Mouse (Mus musculus): ENCODE data around the gene Nfatc2. TPM values are rescaled to one million over a fixed set of nuclear protein-coding genes. Genes with fewer than 3 reads are reported as not detected.
A peak's percentile ranks its signal among the peaks of the same experiment; 100 is the strongest.

Nfatc2 gene
- polyA plus RNA-seq, 1 experiment: 0.32 TPM

- TF ChIP-seq POLR2A (IDR thresholded peaks at IDR 0.05; ENCODE audit: low read depth, low read length): no peak
- peak; percentile 81 for TF ChIP-seq CTCF (IDR thresholded peaks at IDR 0.05; ENCODE audit: borderline replicate concordance, insufficient read depth, low read length)
- Histone ChIP-seq H3K27ac (ENCODE audit: insufficient read depth, low read length) (no peak overlapping the region), H3K4me1 (ENCODE audit: control insufficient read depth, insufficient read depth, low read length) (peaks cover 5% of the 10 kb centered on the region; the same call in 1 of the 2 replicates), H3K4me3 (ENCODE audit: insufficient read depth, low read length) (no peak overlapping the region)
Measured at GRCm38 (mm10) chr2:168628787-168629186, 27.3 kb upstream of the Nfatc2 start.

GRCm38 (mm10) chr2:168627829-168628770 is 26.6 kb upstream of the Nfatc2 start:
- Histone ChIP-seq H3K27ac (ENCODE audit: insufficient read depth, low read length) (no peak overlapping the region), H3K4me1 (ENCODE audit: control insufficient read depth, insufficient read depth, low read length) (peaks cover 1% of the 10 kb centered on the region; the same call in 1 of the 2 replicates), H3K4me3 (ENCODE audit: insufficient read depth, low read length) (no peak overlapping the region)
- TF ChIP-seq CTCF (IDR thresholded peaks at IDR 0.05; ENCODE audit: borderline replicate concordance, insufficient read depth, low read length): no peak
- TF ChIP-seq POLR2A (IDR thresholded peaks at IDR 0.05; ENCODE audit: low read depth, low read length): no peak

- Histone ChIP-seq H3K4me3 (ENCODE audit: insufficient read depth, low read length) (no peak overlapping the region), H3K27ac (ENCODE audit: insufficient read depth, low read length) (no peak overlapping the region), H3K4me1 (ENCODE audit: control insufficient read depth, insufficient read depth, low read length) (no peaks in the 10 kb centered on the region)
- TF ChIP-seq POLR2A (IDR thresholded peaks at IDR 0.05; ENCODE audit: low read depth, low read length): no peak
- no peak for TF ChIP-seq CTCF (IDR thresholded peaks at IDR 0.05; ENCODE audit: borderline replicate concordance, insufficient read depth, low read length)
Measured at GRCm38 (mm10) chr2:168626385-168626784, 24.9 kb upstream of the Nfatc2 start.

GRCm38 (mm10) chr2:168625091-168625490 is 23.6 kb upstream of the Nfatc2 start:
- no peak overlapping the region for H3K4me3 ChIP-seq (ENCODE audit: insufficient read depth, low read length)
- H3K4me1 ChIP-seq (ENCODE audit: control insufficient read depth, insufficient read depth, low read length): no peaks in the 10 kb centered on the region
- H3K27ac ChIP-seq (ENCODE audit: insufficient read depth, low read length): no peak overlapping the region
- no peak for TF ChIP-seq POLR2A (IDR thresholded peaks at IDR 0.05; ENCODE audit: low read depth, low read length)
- TF ChIP-seq CTCF (IDR thresholded peaks at IDR 0.05; ENCODE audit: borderline replicate concordance, insufficient read depth, low read length): no peak

- Histone ChIP-seq H3K4me1 (ENCODE audit: control insufficient read depth, insufficient read depth, low read length) (no peaks in the 10 kb centered on the region), H3K27ac (ENCODE audit: insufficient read depth, low read length) (no peak overlapping the region), H3K4me3 (ENCODE audit: insufficient read depth, low read length) (no peak overlapping the region)
- no peak for TF ChIP-seq POLR2A (IDR thresholded peaks at IDR 0.05; ENCODE audit: low read depth, low read length)
- TF ChIP-seq CTCF (IDR thresholded peaks at IDR 0.05; ENCODE audit: borderline replicate concordance, insufficient read depth, low read length): no peak
Measured at GRCm38 (mm10) chr2:168621111-168621802, 19.8 kb upstream of the Nfatc2 start.

- no peak overlapping the region for H3K27ac ChIP-seq (ENCODE audit: insufficient read depth, low read length)
- H3K4me1 ChIP-seq (ENCODE audit: control insufficient read depth, insufficient read depth, low read length): no peaks in the 10 kb centered on the region
- TF ChIP-seq CTCF (IDR thresholded peaks at IDR 0.05; ENCODE audit: borderline replicate concordance, insufficient read depth, low read length) (no peak), POLR2A (IDR thresholded peaks at IDR 0.05; ENCODE audit: low read depth, low read length) (no peak)
- H3K4me3 ChIP-seq (ENCODE audit: insufficient read depth, low read length): no peak overlapping the region
Measured at GRCm38 (mm10) chr2:168618205-168618717, 16.8 kb upstream of the Nfatc2 start.

- H3K4me1 ChIP-seq (ENCODE audit: control insufficient read depth, insufficient read depth, low read length): no peaks in the 10 kb centered on the region
- H3K4me3 ChIP-seq (ENCODE audit: insufficient read depth, low read length): no peak overlapping the region
- H3K27ac ChIP-seq (ENCODE audit: insufficient read depth, low read length): no peak overlapping the region
- no peak for TF ChIP-seq POLR2A (IDR thresholded peaks at IDR 0.05; ENCODE audit: low read depth, low read length)
- no peak for TF ChIP-seq CTCF (IDR thresholded peaks at IDR 0.05; ENCODE audit: borderline replicate concordance, insufficient read depth, low read length)
Measured at GRCm38 (mm10) chr2:168615160-168615559, 13.7 kb upstream of the Nfatc2 start.

GRCm38 (mm10) chr2:168614170-168614872 is 12.9 kb upstream of the Nfatc2 start:
- Histone ChIP-seq H3K27ac (ENCODE audit: insufficient read depth, low read length) (no peak overlapping the region), H3K4me3 (ENCODE audit: insufficient read depth, low read length) (no peak overlapping the region), H3K4me1 (ENCODE audit: control insufficient read depth, insufficient read depth, low read length) (no peaks in the 10 kb centered on the region)
- no peak for TF ChIP-seq CTCF (IDR thresholded peaks at IDR 0.05; ENCODE audit: borderline replicate concordance, insufficient read depth, low read length)
- TF ChIP-seq POLR2A (IDR thresholded peaks at IDR 0.05; ENCODE audit: low read depth, low read length): no peak

Measured in embryonic fibroblast, embryonic 13.5 days (primary cell).